In the genomic region with DNA sequence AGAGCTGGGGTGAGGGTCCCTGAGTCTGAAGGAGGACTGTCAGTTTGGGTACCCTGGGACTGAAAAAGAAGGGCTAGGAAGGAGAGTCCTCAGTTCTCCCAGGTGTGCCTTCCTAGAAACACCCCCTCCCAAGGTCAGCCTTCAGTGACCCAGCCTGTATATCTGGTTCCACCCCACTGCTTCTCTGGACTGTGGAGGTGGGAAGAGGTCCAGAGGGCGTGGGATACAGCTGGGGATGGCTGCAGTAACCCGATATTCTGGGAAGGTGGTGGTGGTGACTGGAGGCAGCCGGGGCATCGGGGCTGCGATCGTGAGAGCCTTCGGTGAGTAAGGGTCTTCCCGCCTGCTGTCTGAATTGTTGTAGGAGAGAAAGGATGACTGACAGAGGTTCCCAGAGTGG, we compare ENCODE assay signal across 24 mouse cellular contexts. TPM values are rescaled to one million over a fixed set of nuclear protein-coding genes. Genes with fewer than 3 reads are reported as not detected.
DNase-seq lines count a peak whose midpoint lies in the region; ATAC-seq and TF ChIP-seq lines count a peak whose summit lies in the region.
"Had no signal": no experiment of that assay in that cellular context is flagged by ENCODE, and none has a peak within 500 bp of the region (broad histone marks: within the 10 kb centered on the region; RNA-seq: fewer than 3 reads in every experiment).

A gene (plus strand): TSS at position 150 of the 400 bp plus-strand sequence.

- WGBS in hindbrain, embryonic 10.5 days = 18% methylated on average over 8 of the region's 8 CpGs
- WGBS in hindbrain, postnatal 0 days = 37% methylated on average over 8 of the region's 8 CpGs
- 57% methylated on average over 8 of the region's 8 CpGs for WGBS in liver, embryonic 13.5 days (ENCODE audit: insufficient replicate concordance)
- WGBS in liver, embryonic 12.5 days (ENCODE audit: insufficient replicate concordance) = 61% methylated on average over 8 of the region's 8 CpGs
- WGBS in embryonic facial prominence, embryonic 13.5 days = 20% methylated on average over 8 of the region's 8 CpGs
- 37% methylated on average over 8 of the region's 8 CpGs for WGBS in intestine, embryonic 15.5 days

- H3K27ac ChIP-seq in hindbrain, embryonic 10.5 days = peak within 1 kb of the TSS; percentile 29; the same call in 1 of the 2 replicates
- H3K27ac ChIP-seq in hindbrain, postnatal 0 days = no peak within 1 kb of the TSS
- H3K27ac ChIP-seq in liver, embryonic 13.5 days = no peak within 1 kb of the TSS
- no peak within 1 kb of the TSS for H3K27ac ChIP-seq in liver, embryonic 12.5 days
- no peak within 1 kb of the TSS for H3K27ac ChIP-seq in embryonic facial prominence, embryonic 13.5 days
- no peak within 1 kb of the TSS for H3K27ac ChIP-seq in intestine, embryonic 15.5 days
- H3K27ac ChIP-seq: hindbrain, embryonic 13.5 days; limb, embryonic 15.5 days; neural tube, embryonic 15.5 days; stomach, embryonic 15.5 days had no signal

- H3K4me3 ChIP-seq in hindbrain, embryonic 10.5 days = no peak within 1 kb of the TSS
- no peak within 1 kb of the TSS for H3K4me3 ChIP-seq in hindbrain, postnatal 0 days (ENCODE audit: low read length)
- H3K4me3 ChIP-seq in liver, embryonic 13.5 days (replicated peaks) = no peak within 1 kb of the TSS
- no peak within 1 kb of the TSS for H3K4me3 ChIP-seq in liver, embryonic 12.5 days
- H3K4me3 ChIP-seq in embryonic facial prominence, embryonic 13.5 days = no peak within 1 kb of the TSS
- H3K4me3 ChIP-seq in intestine, embryonic 15.5 days (replicated peaks) = no peak within 1 kb of the TSS
- H3K4me3 ChIP-seq: hindbrain, embryonic 13.5 days; limb, embryonic 15.5 days; neural tube, embryonic 15.5 days; stomach, embryonic 15.5 days had no signal

- DNase-seq in hindbrain, embryonic 10.5 days (ENCODE audit: low spot score) = no peak
- DNase-seq in hindbrain, postnatal 0 days (ENCODE audit: low spot score) = no peak
- DNase-seq in liver, embryonic 13.5 days = no peak
- no peak for DNase-seq in urinary bladder, postnatal 36 days (ENCODE audit: low spot score in 2 of 2)
- DNase-seq: adrenal gland, postnatal 36 days; cerebellum, adult 11-12 months; cerebellum, postnatal 25 days; gastrocnemius, postnatal 36 days; heart, postnatal 10 days; lung, adult 2 months; lung, postnatal 36 days; right cerebral cortex, postnatal 14 days; thymus, adult 2 months had no signal

- H3K9me3 ChIP-seq in hindbrain, embryonic 10.5 days = no peaks in the 10 kb centered on the region
- no peaks in the 10 kb centered on the region for H3K9me3 ChIP-seq in hindbrain, postnatal 0 days (ENCODE audit: low read length)
- H3K9me3 ChIP-seq in liver, embryonic 13.5 days (replicated peaks) = no peaks in the 10 kb centered on the region
- H3K9me3 ChIP-seq in liver, embryonic 12.5 days (replicated peaks) = no peaks in the 10 kb centered on the region
- H3K9me3 ChIP-seq in embryonic facial prominence, embryonic 13.5 days = no peaks in the 10 kb centered on the region
- no peaks in the 10 kb centered on the region for H3K9me3 ChIP-seq in intestine, embryonic 15.5 days
- H3K9me3 ChIP-seq: hindbrain, embryonic 13.5 days; limb, embryonic 15.5 days; neural tube, embryonic 15.5 days; stomach, embryonic 15.5 days had no signal

- H3K4me1 ChIP-seq in hindbrain, embryonic 10.5 days (replicated peaks) = peaks cover 20% of the 10 kb centered on the region
- no peaks in the 10 kb centered on the region for H3K4me1 ChIP-seq in hindbrain, postnatal 0 days (ENCODE audit: insufficient read depth, low read length)
- H3K4me1 ChIP-seq in liver, embryonic 13.5 days (replicated peaks) = peaks cover 24% of the 10 kb centered on the region
- peaks cover 37% of the 10 kb centered on the region for H3K4me1 ChIP-seq in liver, embryonic 12.5 days
- 0 out of 2 replicates have a peak, but pooled peaks cover 9% of the 10 kb centered on the region for H3K4me1 ChIP-seq in embryonic facial prominence, embryonic 13.5 days
- H3K4me1 ChIP-seq in intestine, embryonic 15.5 days (replicated peaks) = no peaks in the 10 kb centered on the region
- H3K4me1 ChIP-seq: hindbrain, embryonic 13.5 days; neural tube, embryonic 15.5 days; stomach, embryonic 15.5 days had no signal

- no peaks in the 10 kb centered on the region for H3K27me3 ChIP-seq in hindbrain, embryonic 10.5 days (ENCODE audit: insufficient read depth, poor library complexity, severe bottlenecking)
- no peaks in the 10 kb centered on the region for H3K27me3 ChIP-seq in hindbrain, postnatal 0 days (ENCODE audit: insufficient read depth, low read length)
- H3K27me3 ChIP-seq in liver, embryonic 13.5 days = no peaks in the 10 kb centered on the region
- 0 out of 2 replicates have a peak, but pooled peaks cover 15% of the 10 kb centered on the region for H3K27me3 ChIP-seq in liver, embryonic 12.5 days (replicated peaks)
- no peaks in the 10 kb centered on the region for H3K27me3 ChIP-seq in embryonic facial prominence, embryonic 13.5 days
- no peaks in the 10 kb centered on the region for H3K27me3 ChIP-seq in intestine, embryonic 15.5 days (replicated peaks)
- H3K27me3 ChIP-seq: hindbrain, embryonic 13.5 days; limb, embryonic 15.5 days; neural tube, embryonic 15.5 days; stomach, embryonic 15.5 days had no signal

- ATAC-seq in hindbrain, postnatal 0 days = no peak
- no peak; the same call in 1 of the 2 replicates for ATAC-seq in liver, embryonic 13.5 days (ENCODE audit: low read depth)
- ATAC-seq in liver, embryonic 12.5 days = no peak
- no peak for ATAC-seq in embryonic facial prominence, embryonic 13.5 days (ENCODE audit: insufficient number of reproducible peaks, insufficient read depth, low FRiP score, low TSS enrichment, low read depth)
- no peak for ATAC-seq in intestine, embryonic 15.5 days
- ATAC-seq: forebrain, embryonic 16.5 days; midbrain, embryonic 16.5 days had no signal

- H3K4me2 ChIP-seq in hindbrain, postnatal 0 days (ENCODE audit: low read depth, low read length) = no peak within 1 kb of the TSS
- H3K4me2 ChIP-seq in liver, embryonic 13.5 days = no peak within 1 kb of the TSS
- H3K4me2 ChIP-seq in liver, embryonic 12.5 days = no peak within 1 kb of the TSS
- H3K4me2 ChIP-seq in embryonic facial prominence, embryonic 13.5 days = no peak within 1 kb of the TSS
- no peak within 1 kb of the TSS for H3K4me2 ChIP-seq in intestine, embryonic 15.5 days (replicated peaks)
- H3K4me2 ChIP-seq: hindbrain, embryonic 13.5 days; limb, embryonic 15.5 days; neural tube, embryonic 15.5 days; stomach, embryonic 15.5 days had no signal

- no peaks in the 10 kb centered on the region for H3K36me3 ChIP-seq in hindbrain, embryonic 10.5 days
- H3K36me3 ChIP-seq in hindbrain, postnatal 0 days (ENCODE audit: insufficient read depth, low read length) = no peaks in the 10 kb centered on the region
- no peaks in the 10 kb centered on the region for H3K36me3 ChIP-seq in liver, embryonic 13.5 days
- H3K36me3 ChIP-seq in liver, embryonic 12.5 days = no peaks in the 10 kb centered on the region
- H3K36me3 ChIP-seq in embryonic facial prominence, embryonic 13.5 days = no peaks in the 10 kb centered on the region
- H3K36me3 ChIP-seq in intestine, embryonic 15.5 days = no peaks in the 10 kb centered on the region
- H3K36me3 ChIP-seq: hindbrain, embryonic 13.5 days; limb, embryonic 15.5 days; neural tube, embryonic 15.5 days; stomach, embryonic 15.5 days had no signal

- TF ChIP-seq CTCF in hindbrain, postnatal 0 days (IDR thresholded peaks at IDR 0.05; ENCODE audit: low read depth) = no peak

- no peak within 1 kb of the TSS for H3K9ac ChIP-seq in hindbrain, postnatal 0 days (replicated peaks; ENCODE audit: low read length)
- 0 out of 2 replicates have a peak within 1 kb of the TSS, but pooled peaks have one; percentile 31 for H3K9ac ChIP-seq in liver, embryonic 13.5 days
- H3K9ac ChIP-seq in liver, embryonic 12.5 days = no peak within 1 kb of the TSS; the same call in 1 of the 2 replicates
- peak within 1 kb of the TSS; percentile 51; the same call in 1 of the 2 replicates for H3K9ac ChIP-seq in embryonic facial prominence, embryonic 13.5 days
- no peak within 1 kb of the TSS for H3K9ac ChIP-seq in intestine, embryonic 15.5 days
- H3K9ac ChIP-seq: hindbrain, embryonic 13.5 days; limb, embryonic 15.5 days; neural tube, embryonic 15.5 days; stomach, embryonic 15.5 days had no signal

RNA-seq across cellular contexts. Expression of the gene that starts here (rescaled TPM):
- 1.1 and 1.5 TPM in 2 replicates for polyA plus RNA-seq in hindbrain, embryonic 10.5 days (2016; fragmentation: Nextera tagmentation; extraction: Ambion mirVana)
- total RNA-seq in hindbrain, postnatal 0 days (2014; rRNA removed) = 0.68 TPM in 1 of 2 replicates, not detected in the other
- 0.54 and 0.89 TPM in 2 replicates for polyA plus RNA-seq in hindbrain, postnatal 0 days (2015; fragmentation: Nextera tagmentation; extraction: Ambion mirVana)
- 1.3 and 1.9 TPM in 2 replicates for polyA plus RNA-seq in liver, embryonic 13.5 days (2015; fragmentation: Nextera tagmentation; extraction: Ambion mirVana)
- polyA plus RNA-seq in liver, embryonic 12.5 days (2016; fragmentation: Nextera tagmentation; extraction: Ambion mirVana) = 1.5 and 1.8 TPM in 2 replicates
- 0.25 and 0.83 TPM in 2 replicates for polyA plus RNA-seq in embryonic facial prominence, embryonic 13.5 days (2015; fragmentation: Nextera tagmentation; extraction: Ambion mirVana)
- 2.1 and 2.8 TPM in 2 replicates for polyA plus RNA-seq in intestine, embryonic 15.5 days (2015; fragmentation: Nextera tagmentation; extraction: Ambion mirVana)
- total RNA-seq: layer of hippocampus, adult 18-20 months; megakaryocyte-erythroid progenitor cell, adult 5-6 weeks had no signal
- polyA plus RNA-seq: forebrain, embryonic 16.5 days; neural tube, embryonic 15.5 days had no signal

Comparison
In these comparisons a context has a peak if more than half of its experiments do, and no peak if none do; other contexts are left out.
1. H3K9ac ChIP-seq: peak in liver, embryonic 13.5 days (single experiment) and embryonic facial prominence, embryonic 13.5 days (single experiment); none in hindbrain, postnatal 0 days (single experiment), liver, embryonic 12.5 days (single experiment) and intestine, embryonic 15.5 days (single experiment).